Mouse (Mus musculus): ENCODE measurements around the gene Gbf1.

GRCm38 (mm10) chr19:46114617-46115016 is 37.7 kb upstream of the Gbf1 start:
- TF ChIP-seq MYOG (IDR thresholded peaks at IDR 0.05; ENCODE audit: control insufficient read depth in 1 of 3, insufficient read depth in 1 of 3, insufficient read length in 2 of 3, low read depth in 2 of 3) (no peak), POLR2A (IDR thresholded peaks at IDR 0.05; ENCODE audit: insufficient read length, low read depth) (no peak)
